Comparison of ENCODE assay signal across 35 mouse cellular contexts in genomic region chr13:41888644-41889043, GRCm38 (mm10). TPM values are rescaled to one million over a fixed set of nuclear protein-coding genes. Genes with fewer than 3 reads are reported as not detected.
"Had no signal": no experiment of that assay in that cellular context is flagged by ENCODE, and none has a peak within 500 bp of the region (broad histone marks: within the 10 kb centered on the region; RNA-seq: fewer than 3 reads in every experiment).

No protein-coding gene starts in this region.

- H3K9me3 ChIP-seq: heart, embryonic 12.5 days; heart, embryonic 13.5 days; heart, embryonic 15.5 days; hindbrain, embryonic 10.5 days; hindbrain, embryonic 12.5 days; hindbrain, embryonic 13.5 days; hindbrain, embryonic 15.5 days; intestine, embryonic 15.5 days; kidney, embryonic 15.5 days had no signal

- H3K4me1 ChIP-seq: heart, embryonic 12.5 days; heart, embryonic 13.5 days; heart, embryonic 15.5 days; hindbrain, embryonic 10.5 days; hindbrain, embryonic 12.5 days; hindbrain, embryonic 13.5 days; hindbrain, embryonic 15.5 days; intestine, embryonic 15.5 days; kidney, embryonic 15.5 days had no signal

- DNase-seq: heart, postnatal 10 days; heart, postnatal 14 days; heart, postnatal 36 days; heart, postnatal 4 days; kidney, adult 11 months; kidney, adult 18-20 months; kidney, adult 2 months; kidney, adult 8-10 months; kidney, adult 9 months; kidney, postnatal 10 days; kidney, postnatal 14 days; kidney, postnatal 25 days; kidney, postnatal 36 days; kidney, postnatal 4 days; layer of hippocampus, adult 9-11 months; layer of hippocampus, postnatal 36 days had no signal

- H3K4me3 ChIP-seq: heart, embryonic 12.5 days; heart, embryonic 13.5 days; heart, embryonic 15.5 days; hindbrain, embryonic 10.5 days; hindbrain, embryonic 12.5 days; hindbrain, embryonic 13.5 days; hindbrain, embryonic 15.5 days; intestine, embryonic 15.5 days; kidney, embryonic 15.5 days; layer of hippocampus, adult 2 months; left cerebral cortex, adult 2 months had no signal

- H3K27ac ChIP-seq: heart, embryonic 13.5 days; heart, embryonic 15.5 days; hindbrain, embryonic 10.5 days; hindbrain, embryonic 12.5 days; hindbrain, embryonic 13.5 days; hindbrain, embryonic 14.5 days; hindbrain, embryonic 15.5 days; hindbrain, postnatal 0 days; intestine, embryonic 15.5 days; kidney, embryonic 15.5 days; kidney, postnatal 0 days; layer of hippocampus, adult 2 months; left cerebral cortex, adult 2 months had no signal

- H3K27me3 ChIP-seq: heart, embryonic 12.5 days; heart, embryonic 13.5 days; heart, embryonic 15.5 days; hindbrain, embryonic 12.5 days; hindbrain, embryonic 13.5 days; hindbrain, embryonic 15.5 days; intestine, embryonic 15.5 days; kidney, embryonic 15.5 days had no signal

- H3K36me3 ChIP-seq: heart, embryonic 12.5 days; heart, embryonic 13.5 days; heart, embryonic 15.5 days; hindbrain, embryonic 10.5 days; hindbrain, embryonic 12.5 days; hindbrain, embryonic 13.5 days; hindbrain, embryonic 15.5 days; intestine, embryonic 15.5 days; kidney, embryonic 15.5 days had no signal

RNA-seq across cellular contexts. Expression of gene Adtrp, which starts 41.2 kb away (rescaled TPM):
- polyA plus RNA-seq: heart, embryonic 11.5 days; heart, embryonic 12.5 days; heart, embryonic 14.5 days; heart, embryonic 16.5 days; hindbrain, embryonic 10.5 days; hindbrain, embryonic 11.5 days; inflammation-experienced regulatory T-cells, adult 6 months had no signal
